Mouse (Mus musculus) bone marrow, adult 2 months (tissue): ENCODE measurements around the gene Hbp1.

ENCODE experiments used
- CTCF ChIP-seq: fragments of 200-500 bp; IDR thresholded peaks from 2 replicates; pipeline ENCODE4 v1.5.1; 2011; ENCODE audit warnings: low read length, control low read depth; ENCODE audit not compliant: control insufficient read depth, insufficient read depth
- POLR2A ChIP-seq: fragments of 200-500 bp; IDR thresholded peaks from 2 replicates; pipeline ENCODE4 v1.6.1; 2011; ENCODE audit warnings: low read depth, mild to moderate bottlenecking, control low read depth, low read length, borderline replicate concordance; ENCODE audit not compliant: control insufficient read depth

- TF ChIP-seq CTCF = no peak
- no peak for TF ChIP-seq POLR2A
Observed at GRCm38 (mm10) chr12:31997328-31997878, 47.1 kb upstream of the Hbp1 start.
